Mouse (Mus musculus): ENCODE results near the gene Il4i1. TPM values are rescaled to one million over a fixed set of nuclear protein-coding genes. Genes with fewer than 3 reads are reported as not detected.
"Not testable (repeated sequence)": the region's sequence is repeated elsewhere in the genome, so short reads cannot be mapped to it uniquely, and the experiment has no call there.

Il4i1 gene
- polyA plus RNA-seq, 1 experiment, result 2.5 TPM

DNA sequence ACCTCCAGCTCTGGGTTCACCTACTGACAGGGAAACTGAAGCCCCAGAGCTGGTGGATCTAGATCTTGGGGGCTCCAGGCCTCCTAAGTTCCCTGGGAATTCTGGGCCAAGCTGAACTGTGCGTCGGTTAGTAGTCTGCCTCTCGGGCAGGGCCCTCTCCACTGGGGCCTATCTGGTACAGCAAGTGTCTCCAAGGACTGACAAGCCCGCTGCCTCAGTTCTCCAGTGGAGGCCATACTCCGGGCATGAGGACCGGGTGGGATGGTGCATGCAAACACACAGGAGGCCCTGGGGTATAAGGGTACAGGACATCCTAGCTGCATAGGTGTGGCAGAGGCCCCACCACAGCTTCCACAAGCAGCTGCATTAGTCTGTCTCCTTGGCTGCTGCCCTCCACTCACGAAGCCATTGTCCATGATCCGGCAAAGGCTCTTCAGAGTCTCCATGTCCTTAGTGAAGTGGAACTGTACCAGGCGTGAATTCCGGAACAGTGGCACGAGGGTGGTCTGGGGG is 47.9 kb downstream of the Il4i1 start:
- no peak for DNase-seq (ENCODE audit: low spot score)

- no peak for DNase-seq (ENCODE audit: low spot score)
Observed at GRCm38 (mm10) chr7:44864595-44865542, 48.7 kb downstream of the Il4i1 start.

DNA sequence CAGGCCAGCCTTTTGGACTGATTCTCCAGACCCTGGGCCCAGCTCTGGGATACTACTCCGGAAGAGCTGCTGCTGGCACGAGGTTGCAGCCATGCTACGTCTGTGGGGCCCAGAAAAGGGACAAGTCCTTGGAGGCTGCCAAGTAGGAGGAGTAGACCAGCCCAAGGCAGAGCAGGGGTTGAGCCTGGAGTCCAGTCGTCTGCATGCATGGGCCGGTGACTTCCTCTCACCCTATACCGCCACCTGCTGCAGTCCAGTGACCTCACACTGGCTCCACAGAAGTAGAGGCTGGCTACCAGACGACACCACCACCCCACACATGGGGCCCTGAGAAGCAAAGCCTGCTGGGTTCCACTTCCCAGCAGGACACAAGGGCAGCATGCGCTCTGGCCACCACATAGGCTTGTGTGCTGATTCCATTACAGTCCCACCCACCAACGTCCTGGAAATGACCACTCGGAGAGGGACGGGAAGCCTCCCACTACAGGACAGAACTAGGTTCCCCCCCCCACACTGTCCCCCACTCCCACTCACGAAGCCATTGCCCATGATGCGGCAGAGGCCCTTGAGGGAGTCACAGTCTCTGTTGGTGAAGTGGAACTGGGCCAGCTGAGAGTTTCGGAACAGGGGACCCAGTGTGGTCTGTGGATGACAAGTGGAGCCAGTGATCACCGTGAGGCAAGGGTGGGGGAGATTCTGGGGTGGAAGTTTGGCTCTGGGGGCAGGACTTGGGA is 50.3 kb downstream of the Il4i1 start:
- no peak for DNase-seq (ENCODE audit: low spot score)

GRCm38 (mm10) chr7:44867010-44867702 is 51.0 kb downstream of the Il4i1 start:
- DNase-seq (ENCODE audit: low spot score), result no peak

GRCm38 (mm10) chr7:44867802-44868201 is 51.6 kb downstream of the Il4i1 start:
- no peak for DNase-seq (ENCODE audit: low spot score)

- DNase-seq (ENCODE audit: low spot score), result no peak
Observed at GRCm38 (mm10) chr7:44868465-44868864, 52.3 kb downstream of the Il4i1 start.

DNA sequence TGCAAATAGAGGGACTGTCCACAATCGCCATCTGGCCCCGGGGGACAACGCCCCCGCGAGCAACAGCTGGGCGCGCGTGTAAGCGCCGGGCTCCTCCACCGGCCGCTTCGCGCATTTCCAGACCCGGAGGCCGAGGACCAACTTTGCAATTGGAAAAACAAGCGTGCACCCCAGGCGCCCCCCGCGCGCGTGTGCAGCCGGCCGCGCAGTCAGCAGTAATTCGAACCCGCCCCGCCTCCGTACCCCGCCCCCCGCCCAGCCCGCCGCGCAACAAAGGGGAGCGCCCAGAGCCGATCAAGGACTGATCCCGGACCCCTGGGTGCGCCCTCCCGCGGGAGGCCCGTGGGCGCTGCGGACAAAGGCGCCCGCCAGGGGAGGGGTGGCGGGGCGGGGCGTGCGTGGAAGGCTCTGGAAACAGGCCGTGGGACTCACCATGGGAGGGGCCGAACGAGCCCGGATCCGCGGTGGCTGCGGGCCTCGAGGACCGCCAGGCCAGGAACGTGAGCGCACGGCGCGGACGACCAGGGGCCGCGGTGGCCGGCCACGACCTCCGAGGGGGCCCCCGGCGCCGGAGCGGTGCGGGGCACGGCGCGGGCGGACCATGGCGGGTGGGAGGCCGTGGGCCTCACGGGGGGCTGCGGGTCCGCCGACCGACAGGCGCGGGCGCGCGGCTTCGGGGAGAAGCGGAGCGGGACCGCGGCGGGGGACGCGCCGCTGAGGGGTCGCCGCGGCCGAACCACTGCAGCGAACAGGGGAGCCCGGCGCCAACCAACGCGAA is 52.9 kb downstream of the Il4i1 start:
- DNase-seq (ENCODE audit: low spot score), result peak; percentile 77

GRCm38 (mm10) chr7:44869697-44870528 is 53.7 kb downstream of the Il4i1 start, which contains the start of gene Ptov1:
Gene Ptov1 (minus strand): TSS chr7:44869788.
- peak; percentile 73 for DNase-seq (ENCODE audit: low spot score)

GRCm38 (mm10) chr7:44870614-44871013 is 54.4 kb downstream of the Il4i1 start:
- DNase-seq (ENCODE audit: low spot score), result no peak

GRCm38 (mm10) chr7:44871181-44871580 is 55.0 kb downstream of the Il4i1 start:
- DNase-seq (ENCODE audit: low spot score), result no peak

DNA sequence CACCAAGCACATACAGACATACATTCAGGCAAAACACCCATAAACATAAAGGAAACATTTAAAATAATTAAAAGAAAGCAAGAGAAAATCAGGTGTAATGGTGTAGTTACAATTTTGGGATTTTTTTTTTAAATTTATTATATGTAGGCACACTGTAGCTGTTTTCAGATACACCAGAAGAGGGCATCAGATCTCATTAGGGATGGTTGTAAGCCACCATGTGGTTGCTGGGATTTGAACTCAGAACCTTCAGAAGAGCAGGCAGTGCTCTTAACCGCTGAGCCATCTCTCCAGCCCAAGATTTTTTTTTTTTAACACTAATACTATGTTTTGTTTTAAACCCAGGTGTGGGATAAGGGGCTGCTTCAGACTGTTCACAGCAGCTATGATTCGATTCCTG is 55.6 kb downstream of the Il4i1 start:
- not testable (repeated sequence) for DNase-seq (ENCODE audit: low spot score)

GRCm38 (mm10) chr7:44877833-44878232 is 61.6 kb downstream of the Il4i1 start:
- no peak for DNase-seq (ENCODE audit: low spot score)

DNA sequence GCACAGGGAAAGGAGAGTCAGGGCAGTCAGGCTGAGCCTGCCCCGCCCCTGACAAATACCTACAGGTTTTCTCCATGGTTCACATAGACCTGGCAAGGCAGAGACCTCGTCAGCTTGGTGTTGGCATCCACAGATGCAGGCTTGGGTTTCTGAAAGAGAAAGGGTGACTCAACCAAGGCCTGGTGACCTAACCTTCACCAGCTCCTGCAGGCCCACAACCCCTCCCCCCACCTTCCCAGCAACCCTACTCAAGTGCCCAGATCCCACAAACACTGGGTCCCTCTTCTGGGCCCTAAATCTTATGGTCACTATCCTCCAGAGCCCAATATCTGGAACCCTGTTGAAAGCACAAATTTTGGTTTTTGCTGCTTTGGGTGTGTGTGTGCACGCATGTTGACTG is 66.8 kb downstream of the Il4i1 start:
- no peak for DNase-seq (ENCODE audit: low spot score)

- DNase-seq (ENCODE audit: low spot score), result no peak
Observed at GRCm38 (mm10) chr7:44884637-44885036, 68.5 kb downstream of the Il4i1 start.

- no peak for DNase-seq (ENCODE audit: low spot score)
Observed at GRCm38 (mm10) chr7:44886964-44887363, 70.8 kb downstream of the Il4i1 start.

DNA sequence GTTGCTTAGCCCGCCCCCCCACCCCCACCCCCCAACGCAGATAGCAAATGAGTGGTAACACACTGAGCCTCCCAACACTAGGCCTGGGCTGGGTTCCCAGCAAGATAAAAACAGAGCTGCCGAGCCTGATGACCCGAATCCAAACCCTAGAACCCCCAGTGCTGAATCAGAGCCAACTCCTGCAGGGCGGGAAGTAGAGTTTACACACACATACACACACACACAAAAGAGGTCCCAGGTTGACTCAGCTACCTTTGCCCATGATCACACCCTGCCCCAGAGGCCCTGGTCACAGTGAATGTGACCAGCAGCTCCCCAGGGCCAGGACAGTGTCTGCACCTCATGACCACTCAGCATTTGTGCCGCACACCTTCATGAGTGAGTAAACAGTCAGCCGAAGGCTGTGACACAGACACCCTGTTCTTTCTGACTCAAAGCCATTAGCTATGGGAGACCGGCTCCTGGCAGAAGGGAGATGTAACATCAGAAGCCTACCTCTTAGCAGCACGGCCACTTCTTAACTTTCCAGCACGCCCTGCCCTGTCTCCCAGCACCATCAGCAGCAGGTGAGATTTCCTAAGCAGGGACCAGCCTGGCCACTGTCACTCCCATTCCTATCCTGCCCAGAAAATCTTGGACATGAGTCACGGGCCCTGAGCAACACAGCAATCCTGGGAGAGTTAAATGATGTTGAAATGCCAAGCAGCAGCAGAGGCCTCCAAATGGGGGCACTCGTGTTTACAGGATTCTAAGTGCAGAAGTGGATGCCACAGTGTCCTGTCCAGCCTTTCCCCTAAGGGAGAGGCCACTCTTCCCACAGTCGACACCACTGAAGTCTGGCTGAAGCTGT is 72.3 kb downstream of the Il4i1 start:
- no peak for DNase-seq (ENCODE audit: low spot score)

GRCm38 (mm10) chr7:44890180-44890579 is 74.0 kb downstream of the Il4i1 start:
- DNase-seq (ENCODE audit: low spot score), result no peak
